Mouse (Mus musculus) T-helper 2 cell (primary cell): ENCODE measurements at regions not wholly inside any gene's neighbourhood (a gene's known extent, or its start where the extent isn't known, plus 50 kb on each side); places are given as distances from the start of the nearest gene placed in this dataset.
"Not testable (repeated sequence)": the region's sequence is repeated elsewhere in the genome, so short reads cannot be mapped to it uniquely, and the experiment has no call there.

ENCODE experiments used
- in situ Hi-C: fragments of 300-600 bp; cut with MboI, MseI; formaldehyde crosslinking; loops from one replicate; pipeline ENCODE4 v1.15.1; 2025; ENCODE audit warnings: high pct_unique_total_duplicates

DNA sequence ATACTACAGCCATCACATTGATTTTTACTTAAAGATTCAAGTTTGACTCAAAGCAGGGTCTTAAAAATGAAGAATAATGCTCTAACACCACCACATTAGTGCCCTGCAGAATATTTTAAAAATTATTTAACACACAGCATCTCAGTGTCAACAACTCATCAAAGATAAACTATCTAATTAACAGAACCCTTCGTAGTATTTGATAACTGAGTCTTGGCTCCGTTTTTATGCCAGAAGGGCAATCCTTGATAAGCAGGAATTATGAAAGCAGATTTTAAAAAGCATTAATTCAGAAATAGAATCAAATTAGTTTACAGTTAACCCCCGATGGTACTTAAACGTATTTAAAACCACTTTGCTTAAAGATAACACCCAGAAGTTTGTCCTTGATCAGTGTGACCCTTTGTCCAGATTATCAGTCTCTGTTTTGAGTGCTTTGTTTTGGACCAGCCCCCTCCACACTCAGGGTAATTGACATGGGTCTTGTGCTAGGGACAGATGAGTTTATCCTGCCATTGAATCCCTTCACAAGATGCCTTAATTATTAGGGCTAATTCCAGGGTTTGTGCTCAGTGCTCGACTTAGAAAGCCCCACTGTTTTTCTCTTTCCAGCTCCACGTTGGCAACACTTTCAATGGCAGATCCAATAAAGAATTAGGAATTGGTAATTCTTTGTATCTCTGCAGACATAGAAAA is 69.4 kb upstream of the Dph6 start:
- in situ Hi-C loops: no loop called here

- in situ Hi-C loops: no loop called here
Measured at GRCm38 (mm10) chr2:114727197-114727596, 72.4 kb upstream of the Dph6 start.

DNA sequence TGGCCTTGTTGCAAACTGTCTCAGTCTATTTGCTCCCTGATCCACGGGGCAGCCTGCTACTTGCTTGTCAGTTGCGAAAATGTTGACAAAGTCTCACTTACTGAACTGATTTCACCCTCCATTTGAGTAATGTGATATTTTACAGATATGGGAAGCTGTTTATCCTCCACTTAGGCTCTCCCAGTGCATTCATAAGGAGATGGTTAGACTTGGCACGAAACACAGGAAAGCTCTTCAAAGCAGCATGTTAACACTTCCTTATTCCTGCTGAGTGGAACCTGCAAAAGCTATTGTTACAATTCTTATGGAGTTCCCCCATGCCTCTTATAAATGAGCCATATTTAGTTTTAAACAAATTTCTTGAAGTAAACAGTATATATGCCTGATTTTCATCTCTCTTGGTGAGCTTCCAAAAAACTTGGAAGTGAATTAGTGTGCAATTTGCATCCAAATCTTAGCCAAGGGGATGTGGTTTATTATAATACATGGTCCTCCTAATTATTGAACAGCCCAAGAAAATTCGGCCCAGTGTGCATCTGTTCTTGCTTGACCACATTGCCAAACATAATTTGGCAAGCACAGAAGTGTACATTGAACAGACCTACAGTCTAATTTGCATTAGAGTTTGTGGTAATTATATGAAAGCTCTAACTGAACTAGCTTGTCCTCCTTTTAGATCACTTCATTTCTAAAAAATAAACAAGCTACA is 80.3 kb upstream of the Dph6 start:
- in situ Hi-C loops: no loop called here

- in situ Hi-C loops: no loop called here
Measured at GRCm38 (mm10) chr2:114739421-114740212, 84.9 kb upstream of the Dph6 start.

DNA sequence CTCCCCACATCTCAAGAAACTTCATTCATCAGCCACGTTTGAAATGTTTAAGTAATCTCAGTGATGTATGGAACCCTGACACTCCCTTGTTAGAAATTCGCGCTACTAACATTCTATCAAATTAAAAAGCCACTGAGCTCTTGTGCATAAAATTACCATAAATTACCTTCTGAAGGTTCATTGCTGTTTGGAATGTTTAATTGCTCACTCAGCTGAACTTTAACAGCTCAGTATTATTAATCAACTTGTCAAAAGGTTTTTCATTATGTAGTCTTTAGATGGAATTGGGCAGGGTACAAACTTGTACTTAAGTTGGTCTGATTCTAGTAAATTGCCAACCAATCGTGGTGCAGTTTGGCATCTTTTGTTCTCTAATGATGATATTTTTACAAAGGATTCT is 108.5 kb upstream of the Dph6 start:
- in situ Hi-C loops: no loop called here

DNA sequence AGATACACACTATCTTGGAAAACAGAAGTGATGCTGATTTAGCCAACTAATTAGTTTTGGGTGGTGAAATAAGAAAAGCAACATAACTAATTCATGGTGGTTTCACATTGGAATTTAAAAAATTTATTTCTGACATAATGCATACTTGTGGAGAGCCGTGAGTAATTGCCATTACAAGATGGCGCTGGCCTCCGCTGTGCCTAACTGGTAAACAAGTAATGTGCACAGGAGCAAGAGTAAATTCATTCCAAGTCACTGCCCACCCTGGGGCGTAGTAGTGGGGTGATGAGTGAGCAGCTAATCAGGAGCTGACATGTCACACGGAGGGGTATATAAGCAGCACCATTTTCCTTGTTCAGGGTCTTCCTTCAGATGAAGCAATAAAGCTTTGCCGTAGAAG is 119.0 kb upstream of the Dph6 start:
- in situ Hi-C loops: not testable (repeated sequence)

DNA sequence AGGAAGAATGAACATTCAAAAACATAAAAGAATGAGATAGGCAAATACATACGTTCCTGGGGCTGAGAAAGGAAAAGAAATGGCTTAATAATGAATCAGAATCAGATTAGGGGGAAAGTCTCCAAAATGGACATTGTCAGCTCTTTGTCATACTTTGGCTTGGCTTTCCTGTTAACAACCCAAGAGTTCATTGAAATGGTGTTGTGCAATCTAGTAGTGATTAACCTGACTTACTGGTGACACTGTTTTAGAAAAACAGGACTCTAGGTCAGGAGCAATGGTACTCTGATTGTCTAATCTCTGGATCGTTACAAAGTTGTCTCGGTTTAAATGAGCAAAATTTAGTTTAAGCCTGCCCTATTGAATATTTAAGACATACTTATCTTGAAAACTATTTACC is 119.5 kb upstream of the Dph6 start:
- in situ Hi-C loops: no loop called here

- in situ Hi-C loops: no loop called here
Measured at GRCm38 (mm10) chr2:114775532-114775931, 120.8 kb upstream of the Dph6 start.

- in situ Hi-C loops: no loop called here
Measured at GRCm38 (mm10) chr2:114776176-114776575, 121.4 kb upstream of the Dph6 start.

DNA sequence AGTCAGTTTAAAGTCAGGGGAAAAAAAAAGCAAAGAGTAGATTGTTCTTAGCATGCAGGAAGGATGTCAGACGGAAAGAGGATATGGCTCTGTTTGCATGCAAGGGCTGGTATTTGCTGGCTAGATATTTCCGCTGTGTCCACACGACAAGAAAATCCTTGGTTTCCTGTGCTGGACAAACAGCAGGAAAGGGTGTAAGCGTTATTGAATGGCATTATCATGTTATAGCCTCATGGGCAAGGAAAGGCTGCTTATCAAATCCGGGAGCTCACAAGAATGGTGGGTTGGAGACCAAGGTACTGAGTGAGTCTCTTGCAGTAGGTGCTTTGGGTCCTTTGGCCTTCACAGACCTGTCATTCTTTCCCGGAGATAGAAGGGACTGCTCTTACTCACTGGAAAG is 127.7 kb upstream of the Dph6 start:
- in situ Hi-C loops: no loop called here

- in situ Hi-C loops: no loop called here
Measured at GRCm38 (mm10) chr2:114784191-114784590, 129.4 kb upstream of the Dph6 start.

GRCm38 (mm10) chr2:114788251-114788650 is 133.5 kb upstream of the Dph6 start:
- in situ Hi-C loops: no loop called here

- in situ Hi-C loops: no loop called here
Measured at GRCm38 (mm10) chr2:114796630-114797290, 142.0 kb upstream of the Dph6 start.

DNA sequence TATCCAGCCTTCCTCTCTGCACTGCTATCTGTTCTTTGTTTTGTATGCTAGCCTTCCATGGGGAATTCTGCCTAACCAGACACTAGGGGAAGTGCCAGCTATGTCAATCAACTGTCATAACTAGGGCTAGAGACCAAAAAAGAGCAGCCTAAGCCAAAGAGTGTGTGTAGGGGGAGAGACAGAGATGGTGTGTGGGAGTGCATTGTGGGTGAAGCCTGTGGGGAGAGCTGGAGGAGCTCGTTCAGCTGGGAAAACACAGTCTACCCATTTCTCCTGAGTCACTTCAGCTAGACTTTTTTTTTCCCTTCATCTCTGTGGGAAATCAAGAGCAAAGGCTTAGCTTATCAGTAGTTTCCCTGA is 142.5 kb upstream of the Dph6 start:
- in situ Hi-C loops: no loop called here

- in situ Hi-C loops: no loop called here
Measured at GRCm38 (mm10) chr2:114803241-114803640, 148.5 kb upstream of the Dph6 start.

DNA sequence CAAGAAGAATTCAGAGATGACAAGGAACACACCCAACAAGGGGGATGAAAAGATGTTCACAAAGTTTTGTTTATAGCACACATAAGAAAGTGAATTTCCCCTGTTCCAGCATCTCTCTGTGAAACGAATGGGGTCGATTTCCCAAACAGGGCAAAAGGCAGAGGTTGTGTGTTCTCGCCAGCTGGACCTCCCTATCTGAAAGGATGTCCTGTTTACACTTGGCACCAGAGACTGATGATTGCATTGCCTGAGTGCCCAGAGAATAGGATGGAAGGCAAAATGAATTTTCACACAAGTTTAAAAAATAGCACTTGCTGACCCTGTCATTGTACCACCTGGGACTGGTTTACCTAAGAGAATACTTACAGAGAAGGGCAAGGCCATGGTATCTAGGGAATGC is 149.2 kb upstream of the Dph6 start:
- in situ Hi-C loops: no loop called here

GRCm38 (mm10) chr2:114805436-114806047 is 150.8 kb upstream of the Dph6 start:
- in situ Hi-C loops: no loop called here

DNA sequence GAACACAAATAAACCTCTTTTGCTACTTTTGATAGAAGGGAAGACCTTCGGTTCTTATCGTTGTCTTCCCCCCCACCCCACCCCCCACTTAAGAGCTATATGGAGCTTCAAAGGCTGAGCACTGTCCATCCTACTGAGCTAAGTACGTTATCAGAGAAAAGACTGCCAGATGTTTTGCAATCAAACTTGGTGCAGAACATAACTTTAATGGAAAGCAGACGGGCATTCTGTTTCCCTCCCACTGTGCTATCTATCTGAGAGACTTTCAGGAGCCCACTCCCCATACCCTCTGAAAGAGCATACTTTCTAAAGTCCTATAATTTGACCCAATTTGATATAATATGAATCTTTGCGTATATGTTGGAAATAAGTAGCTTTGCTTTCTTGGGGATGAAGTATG is 153.3 kb upstream of the Dph6 start:
- in situ Hi-C loops: no loop called here

DNA sequence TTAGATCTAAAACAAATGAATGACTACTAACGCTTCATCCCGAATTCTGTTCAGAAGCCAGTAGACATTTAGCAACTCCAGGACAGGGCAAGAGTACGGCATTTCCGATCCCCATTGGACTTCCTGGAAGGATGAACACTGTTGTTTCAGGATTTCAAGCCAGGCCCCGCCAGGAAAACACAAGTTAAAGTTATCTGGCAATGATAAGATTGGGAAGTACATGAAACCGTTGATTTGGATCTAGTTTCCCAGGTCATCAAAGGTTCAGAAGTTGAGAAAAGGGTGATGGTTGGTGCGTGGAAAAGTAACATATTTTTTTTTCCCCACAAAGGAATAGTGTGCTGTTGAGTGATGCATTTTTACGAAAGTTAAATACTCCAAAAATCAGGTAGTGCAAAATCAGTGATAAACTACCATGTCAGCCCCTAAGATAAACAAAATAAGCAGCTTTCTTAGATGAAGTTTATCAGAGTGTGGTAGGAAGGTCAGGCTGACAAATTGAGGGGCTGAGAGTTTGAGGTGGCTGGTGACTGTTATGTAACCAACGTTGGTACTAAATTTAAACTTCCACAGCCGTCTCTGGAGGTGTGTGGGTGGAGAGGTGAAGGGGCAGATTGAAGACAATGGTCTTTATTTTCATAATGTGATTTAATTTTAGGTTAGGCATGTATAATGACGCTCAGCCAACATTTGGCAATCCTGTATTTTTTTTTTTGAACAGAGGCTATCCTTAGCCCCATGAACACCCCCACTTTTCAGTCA is 157.6 kb upstream of the Dph6 start:
- in situ Hi-C loops: no loop called here

DNA sequence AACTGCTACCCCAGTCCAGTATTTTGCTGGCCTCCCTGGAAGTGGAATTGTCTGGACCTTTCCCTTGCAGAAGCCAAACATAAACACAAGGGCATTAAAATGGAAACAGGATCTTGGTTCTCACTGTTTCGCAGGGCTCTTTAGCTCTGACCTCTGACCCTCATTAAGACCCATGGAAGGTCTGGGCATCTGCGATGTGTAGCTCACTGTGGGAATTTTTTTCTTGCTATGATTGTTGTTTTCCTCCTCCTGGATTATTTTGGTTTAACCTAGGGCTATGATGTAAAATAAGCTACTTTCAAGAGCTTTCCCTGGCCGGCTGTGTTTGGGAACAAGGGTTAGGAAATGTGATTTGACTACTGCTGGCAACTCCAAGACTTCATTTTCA is 158.1 kb upstream of the Dph6 start:
- in situ Hi-C loops: no loop called here

GRCm38 (mm10) chr2:114822657-114823056 is 167.9 kb upstream of the Dph6 start:
- in situ Hi-C loops: no loop called here
